ENCODE assay signal across 9 mouse cellular contexts in the genomic region with DNA sequence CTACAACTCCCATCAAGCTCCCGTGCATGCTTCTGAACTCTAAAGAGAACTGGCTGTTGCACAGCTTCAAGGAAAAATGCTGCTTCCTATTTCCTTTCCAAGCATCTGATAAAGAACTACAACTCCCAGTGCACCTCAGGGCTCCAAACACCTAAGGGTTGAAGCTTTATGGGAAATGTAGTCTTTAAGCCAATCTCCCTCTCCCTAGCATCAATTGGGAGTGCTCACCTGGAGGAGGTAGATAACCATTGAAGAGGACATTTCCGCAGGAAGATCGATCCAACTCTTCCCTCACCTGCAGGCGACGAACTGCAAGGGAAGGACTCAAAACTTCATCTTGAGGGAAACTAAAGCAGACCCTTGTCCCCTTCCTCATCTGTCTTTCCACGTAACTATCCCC. TPM values are rescaled to one million over a fixed set of nuclear protein-coding genes. Genes with fewer than 3 reads are reported as not detected.
A peak's percentile ranks its signal among the peaks of the same experiment; 100 is the strongest.
DNase-seq lines count a peak whose midpoint lies in the region; ATAC-seq and TF ChIP-seq lines count a peak whose summit lies in the region.
"Had no signal": no experiment of that assay in that cellular context is flagged by ENCODE, and none has a peak within 500 bp of the region (broad histone marks: within the 10 kb centered on the region; RNA-seq: fewer than 3 reads in every experiment).

No protein-coding gene starts in this region.

- no peak overlapping the region for H3K27ac ChIP-seq in hindbrain, embryonic 13.5 days
- peak overlapping the region; percentile 43 for H3K27ac ChIP-seq in liver, embryonic 14.5 days

- peak; percentile 41 for DNase-seq in embryo, embryonic 11 days
- no peak for DNase-seq in embryo, embryonic 10.5 days (ENCODE audit: low spot score)
- peak; percentile 36 for DNase-seq in c-Kit-negative CD71-positive TER-119-positive erythroid progenitor cells, embryonic 14.5 days (ENCODE audit: low read depth, low spot score)
- DNase-seq in liver, embryonic 14.5 days (ENCODE audit: low read depth in 3 of 3, low spot score in 3 of 3): peak in 1 of 3 experiments; percentile 55
- no peak for DNase-seq in adrenal gland, adult 8-10 months
- DNase-seq in right cerebral cortex, postnatal 36 days (ENCODE audit: low spot score in 2 of 2): no peak
- DNase-seq in left cerebral cortex, postnatal 4 days: no peak

- H3K4me1 ChIP-seq in hindbrain, embryonic 13.5 days (replicated peaks): peaks cover 28% of the 10 kb centered on the region
- peaks cover 15 to 37% of the 10 kb centered on the region in 2 experiments for H3K4me1 ChIP-seq in liver, embryonic 14.5 days (replicated peaks; ENCODE audit: control insufficient read depth in 2 of 2, insufficient read depth in 2 of 2, low read length in 1 of 2)

- H3K4me3 ChIP-seq in hindbrain, embryonic 13.5 days: peak overlapping the region; percentile 69
- peak overlapping the region; percentile 85 to 93 for H3K4me3 ChIP-seq in liver, embryonic 14.5 days (ENCODE audit: insufficient read depth in 1 of 2, low read depth in 2 of 2, low read length in 2 of 2)

- intact Hi-C loops in left cerebral cortex, postnatal 4 days (cut with DNase I): no loop called here

- TF ChIP-seq CTCF in liver, embryonic 14.5 days (IDR thresholded peaks at IDR 0.05; ENCODE audit: low read depth): no peak

- H3K9ac ChIP-seq in hindbrain, embryonic 13.5 days: peak overlapping the region; percentile 79
- H3K9ac ChIP-seq in liver, embryonic 14.5 days (replicated peaks): peak overlapping the region; percentile 48

- H3K9me3 ChIP-seq in hindbrain, embryonic 13.5 days: no peaks in the 10 kb centered on the region
- no peaks in the 10 kb centered on the region for H3K9me3 ChIP-seq in liver, embryonic 14.5 days (ENCODE audit: control insufficient read depth, low read length)

- 28% methylated on average over 6 of the region's 6 CpGs for WGBS in hindbrain, embryonic 13.5 days
- WGBS in liver, embryonic 14.5 days (ENCODE audit: insufficient replicate concordance): 34% methylated on average over 6 of the region's 6 CpGs

- H3K4me2 ChIP-seq in hindbrain, embryonic 13.5 days: peak overlapping the region; percentile 71
- H3K4me2 ChIP-seq in liver, embryonic 14.5 days (ENCODE audit: low read depth): peak overlapping the region; percentile 71

- 0 out of 2 replicates have a peak, but pooled peaks have one; percentile 21 for ATAC-seq in hindbrain, embryonic 13.5 days (ENCODE audit: low FRiP score)
- ATAC-seq in liver, embryonic 14.5 days (ENCODE audit: insufficient read depth): no peak

- peaks cover 29% of the 10 kb centered on the region for H3K27me3 ChIP-seq in hindbrain, embryonic 13.5 days
- H3K27me3 ChIP-seq in liver, embryonic 14.5 days (ENCODE audit: control insufficient read depth, insufficient read depth, low read length): no peaks in the 10 kb centered on the region

- TF ChIP-seq EP300 in liver, embryonic 14.5 days (IDR thresholded peaks at IDR 0.05; ENCODE audit: low read depth): no peak

- H3K36me3 ChIP-seq in hindbrain, embryonic 13.5 days: peaks cover 41% of the 10 kb centered on the region
- 0 out of 2 replicates have a peak, but pooled peaks cover 3% of the 10 kb centered on the region for H3K36me3 ChIP-seq in liver, embryonic 14.5 days (replicated peaks; ENCODE audit: control insufficient read depth, insufficient read depth, low read depth)

RNA-seq across cellular contexts. Expression of a gene that starts 1.7 kb away (rescaled TPM):
- polyA plus RNA-seq in hindbrain, embryonic 13.5 days (2015; fragmentation: Nextera tagmentation; extraction: Ambion mirVana): 61.8 and 62.5 TPM in 2 replicates
- polyA plus RNA-seq in liver, embryonic 14.5 days (2012; rRNA removed): 19.1 and 24.7 TPM in 2 replicates
- 11.8 and 15.1 TPM in 2 replicates for polyA plus RNA-seq in liver, embryonic 14.5 days (2014; fragmentation: Nextera tagmentation; extraction: Ambion mirVana)
- total RNA-seq in adrenal gland, adult 8-10 months (2022): 10 to 100 TPM; 19.4 to 41.1 (median 29.7) TPM
- 10 to 100 TPM; 47.2 to 52.4 TPM for total RNA-seq in left cerebral cortex, postnatal 4 days (2021)

RNA-seq across cellular contexts. Expression of a gene that starts 3.1 kb away (rescaled TPM):
- not detected in 2 replicates for polyA plus RNA-seq in hindbrain, embryonic 13.5 days (2015; fragmentation: Nextera tagmentation; extraction: Ambion mirVana)
- polyA plus RNA-seq in liver, embryonic 14.5 days (2012; rRNA removed): 0.09 and 0.40 TPM in 2 replicates
- polyA plus RNA-seq in liver, embryonic 14.5 days (2014; fragmentation: Nextera tagmentation; extraction: Ambion mirVana): not detected in 2 replicates
- 1 to 10 TPM in 1 of 4 experiments, not detected in 3; 4.0 TPM for total RNA-seq in adrenal gland, adult 8-10 months (2022)
- total RNA-seq in left cerebral cortex, postnatal 4 days (2021): not detected
- polyA plus RNA-seq: gonadal fat pad, adult 2 months had no signal

RNA-seq across cellular contexts. Expression of a gene that starts 16.7 kb away (rescaled TPM):
- polyA plus RNA-seq in hindbrain, embryonic 13.5 days (2015; fragmentation: Nextera tagmentation; extraction: Ambion mirVana): 5.4 and 6.0 TPM in 2 replicates
- 5.2 and 5.5 TPM in 2 replicates for polyA plus RNA-seq in liver, embryonic 14.5 days (2012; rRNA removed)
- 2.5 and 3.0 TPM in 2 replicates for polyA plus RNA-seq in liver, embryonic 14.5 days (2014; fragmentation: Nextera tagmentation; extraction: Ambion mirVana)
- total RNA-seq in adrenal gland, adult 8-10 months (2022): 100 to 1,000 TPM in 3 of 4 experiments, 10 to 100 TPM in 1; 90.9 to 117 (median 108) TPM
- 10 to 100 TPM; 41.9 to 52.7 TPM for total RNA-seq in left cerebral cortex, postnatal 4 days (2021)

Comparison
In these comparisons a context has a peak if more than half of its experiments do, and no peak if none do; other contexts are left out.
1. DNase-seq: peak in embryo, embryonic 11 days (single experiment) and c-Kit-negative CD71-positive TER-119-positive erythroid progenitor cells, embryonic 14.5 days (single experiment); none in embryo, embryonic 10.5 days (single experiment), adrenal gland, adult 8-10 months (single experiment), right cerebral cortex, postnatal 36 days (0 of 2) and left cerebral cortex, postnatal 4 days (single experiment).